Mouse (Mus musculus) midbrain, embryonic 14.5 days (tissue): ENCODE measurements around the gene Camta1. TPM values are rescaled to one million over a fixed set of nuclear protein-coding genes. Genes with fewer than 3 reads are reported as not detected.

Source experiments
- ATAC-seq: fragments of 200-750 bp; cut with Nextera tagmentation; 2 replicates; pipeline ENCODE4 v1.8.0; 2017; ENCODE audit warnings: moderate number of reproducible peaks, moderate library complexity; ENCODE audit not compliant: low FRiP score, low TSS enrichment
- DNase-seq: peaks from one replicate; pipeline ENCODE4 v3.0.0-alpha.2; 2015
- H3K27ac ChIP-seq: fragments of 300-500 bp; sonication (generic); replicated peaks from 2 replicates; pipeline ENCODE4 v1.5.1; 2014; ENCODE audit warnings: mild to moderate bottlenecking, low read depth, low read length, moderate library complexity
- H3K27me3 ChIP-seq: fragments of 300-500 bp; sonication (generic); 2 replicates; pipeline ENCODE4 v1.6.1; 2014; ENCODE audit warnings: low read length, control low read depth, mixed read lengths; ENCODE audit not compliant: control insufficient read depth, insufficient read depth
- H3K36me3 ChIP-seq: fragments of 300-500 bp; sonication (generic); 2 replicates; pipeline ENCODE4 v1.6.1; 2014; ENCODE audit warnings: low read length, control low read depth; ENCODE audit not compliant: control insufficient read depth, insufficient read depth
- H3K4me1 ChIP-seq: fragments of 300-500 bp; sonication (generic); 2 replicates; pipeline ENCODE4 v1.6.1; 2014; ENCODE audit warnings: mild to moderate bottlenecking, antibody characterized with exemption, low read length, control low read depth; ENCODE audit not compliant: control insufficient read depth, insufficient read depth
- H3K4me2 ChIP-seq: fragments of 300-500 bp; sonication (generic); 2 replicates; pipeline ENCODE4 v1.6.1; 2014; ENCODE audit warnings: mild to moderate bottlenecking, low read length, moderate library complexity
- H3K4me3 ChIP-seq: fragments of 300-500 bp; sonication (generic); replicated peaks from 2 replicates; pipeline ENCODE4 v1.5.1; 2014; ENCODE audit warnings: low read depth, low read length
- H3K9ac ChIP-seq: fragments of 300-500 bp; sonication (generic); replicated peaks from 2 replicates; pipeline ENCODE4 v1.6.1; 2014; ENCODE audit warnings: mild to moderate bottlenecking, low read length, moderate library complexity
- H3K9me3 ChIP-seq: fragments of 300-500 bp; sonication (generic); 2 replicates; pipeline ENCODE4 v1.6.1; 2016; ENCODE audit warnings: low read length, control low read depth, mixed read lengths; ENCODE audit not compliant: control insufficient read depth
- WGBS: fragments of 180-500 bp; shearing (Covaris S2); extraction: QIAGEN DNeasy Blood & Tissue Kit; methylation state at CpG from one replicate; pipeline ENCODE4 v1.1.7; 2014; 5-methylcytosine and 5-hydroxymethylcytosine counted together
- polyA plus RNA-seq: library from polyadenylated mRNA; unstranded; fragments of >200 nt; fragmentation: Nextera tagmentation; extraction: Ambion mirVana; gene quantifications from 2 replicates; pipeline ENCODE4 v1.2.1, GENCODE M21; 2014

Camta1 gene
- polyA plus RNA-seq, 1 experiment from 2014 or later = 157 TPM

GRCm38 (mm10) chr4:151083027-151083426, 778.6 kb downstream of the Camta1 start:
- no peak for ATAC-seq
- DNase-seq = no peak
- no peaks in the 10 kb centered on the region for H3K27me3 ChIP-seq
- peaks cover 100% of the 10 kb centered on the region for H3K36me3 ChIP-seq
- H3K9ac ChIP-seq = no peak overlapping the region
- H3K4me2 ChIP-seq = no peak overlapping the region
- H3K4me3 ChIP-seq = no peak overlapping the region
- H3K27ac ChIP-seq = no peak overlapping the region
- WGBS = 77% methylated on average over 5 of the region's 5 CpGs
- no peaks in the 10 kb centered on the region for H3K9me3 ChIP-seq
- H3K4me1 ChIP-seq = no peaks in the 10 kb centered on the region

GRCm38 (mm10) chr4:151081977-151082376, 779.7 kb downstream of the Camta1 start:
- no peak overlapping the region for H3K9ac ChIP-seq
- 94% methylated on average over 13 of the region's 13 CpGs for WGBS
- no peaks in the 10 kb centered on the region for H3K4me1 ChIP-seq
- ATAC-seq = no peak
- H3K27me3 ChIP-seq = no peaks in the 10 kb centered on the region
- no peak for DNase-seq
- H3K27ac ChIP-seq = no peak overlapping the region
- H3K9me3 ChIP-seq = no peaks in the 10 kb centered on the region
- H3K4me3 ChIP-seq = no peak overlapping the region
- H3K4me2 ChIP-seq = no peak overlapping the region
- peaks cover 100% of the 10 kb centered on the region for H3K36me3 ChIP-seq

GRCm38 (mm10) chr4:151081355-151081754, 780.3 kb downstream of the Camta1 start:
- WGBS = 87% methylated on average over 2 of the region's 2 CpGs

DNA sequence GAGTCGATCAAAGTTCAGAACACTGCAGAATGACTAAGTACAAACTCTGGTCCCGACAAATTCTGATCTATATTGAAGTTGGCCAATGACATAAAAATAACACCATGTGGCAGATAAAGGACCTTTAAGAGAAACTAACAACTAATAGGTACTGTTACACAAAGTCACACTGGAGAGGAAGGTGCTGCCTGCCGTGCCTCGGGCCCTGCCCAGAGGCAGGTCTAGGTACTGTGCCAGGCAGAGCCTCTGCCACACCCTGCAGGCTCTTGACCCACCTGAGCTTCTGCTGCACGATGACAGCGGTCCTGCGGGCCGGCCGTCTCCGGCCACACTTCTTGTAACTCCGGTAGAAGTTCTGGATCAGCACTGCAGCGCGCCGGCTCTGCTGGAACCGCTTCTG, 786.9 kb downstream of the Camta1 start:
- no peaks in the 10 kb centered on the region for H3K4me1 ChIP-seq
- no peak overlapping the region for H3K4me2 ChIP-seq
- no peak for ATAC-seq
- peaks cover 99% of the 10 kb centered on the region for H3K36me3 ChIP-seq
- H3K9ac ChIP-seq = no peak overlapping the region
- H3K27ac ChIP-seq = no peak overlapping the region
- no peak overlapping the region for H3K4me3 ChIP-seq
- WGBS = 96% methylated on average over 15 of the region's 15 CpGs
- H3K27me3 ChIP-seq = no peaks in the 10 kb centered on the region
- DNase-seq = no peak
- no peaks in the 10 kb centered on the region for H3K9me3 ChIP-seq

More at GRCm38 (mm10) chr4:151081355-151081754, 780.3 kb downstream of the Camta1 start:
- Histone ChIP-seq H3K36me3 (peaks cover 100% of the 10 kb centered on the region), H3K4me3 (no peak overlapping the region), H3K9me3 (no peaks in the 10 kb centered on the region), H3K4me1 (no peaks in the 10 kb centered on the region), H3K27ac (no peak overlapping the region), H3K9ac (no peak overlapping the region), H3K4me2 (no peak overlapping the region), H3K27me3 (no peaks in the 10 kb centered on the region)
- ATAC-seq (no peak), DNase-seq (no peak)

- no peaks in the 10 kb centered on the region for H3K4me1 ChIP-seq
- H3K27me3 ChIP-seq = no peaks in the 10 kb centered on the region
- DNase-seq (peak; percentile 90), ATAC-seq (no peak; the same call in 1 of the 2 replicates)
- H3K9ac ChIP-seq = no peak overlapping the region
- WGBS = 57% methylated on average over 13 of the region's 13 CpGs
- no peak overlapping the region for H3K4me3 ChIP-seq
- no peak overlapping the region for H3K4me2 ChIP-seq
- peaks cover 99% of the 10 kb centered on the region for H3K36me3 ChIP-seq
- no peak overlapping the region; the same call in 1 of the 2 replicates for H3K27ac ChIP-seq
- no peaks in the 10 kb centered on the region for H3K9me3 ChIP-seq
Observed at GRCm38 (mm10) chr4:151073108-151073744, 788.5 kb downstream of the Camta1 start.

- H3K4me3 ChIP-seq = no peak overlapping the region
- H3K9me3 ChIP-seq = no peaks in the 10 kb centered on the region
- WGBS = 94% methylated on average over 7 of the region's 7 CpGs
- ATAC-seq (no peak), DNase-seq (no peak)
- H3K4me2 ChIP-seq = no peak overlapping the region
- H3K27ac ChIP-seq = no peak overlapping the region
- peaks cover 96% of the 10 kb centered on the region for H3K36me3 ChIP-seq
- no peaks in the 10 kb centered on the region for H3K27me3 ChIP-seq
- no peak overlapping the region for H3K9ac ChIP-seq
- H3K4me1 ChIP-seq = no peaks in the 10 kb centered on the region
Observed at GRCm38 (mm10) chr4:151070962-151071361, 790.7 kb downstream of the Camta1 start.

DNA sequence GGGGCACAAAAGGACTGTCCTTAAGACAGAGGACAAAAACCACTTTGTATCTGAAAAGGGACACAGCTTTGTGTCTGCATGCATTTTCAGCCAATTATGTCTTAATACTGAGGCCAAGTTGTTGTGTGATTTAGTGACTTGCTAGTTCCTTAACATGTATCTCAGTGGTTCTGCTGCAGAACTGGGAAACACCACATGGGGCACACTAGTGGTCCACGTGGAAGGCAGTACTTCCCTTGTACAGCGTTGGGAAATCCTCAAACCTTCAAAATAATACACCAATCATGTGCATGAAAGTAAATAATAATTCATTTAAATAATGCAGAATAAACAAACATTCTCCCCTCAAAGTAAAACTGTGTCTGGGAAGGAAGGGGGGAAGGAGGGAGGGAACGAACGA, 792.9 kb downstream of the Camta1 start:
- 85% methylated on average over 4 of the region's 4 CpGs for WGBS
- H3K36me3 ChIP-seq = peaks cover 94% of the 10 kb centered on the region
- no peak for ATAC-seq

DNA sequence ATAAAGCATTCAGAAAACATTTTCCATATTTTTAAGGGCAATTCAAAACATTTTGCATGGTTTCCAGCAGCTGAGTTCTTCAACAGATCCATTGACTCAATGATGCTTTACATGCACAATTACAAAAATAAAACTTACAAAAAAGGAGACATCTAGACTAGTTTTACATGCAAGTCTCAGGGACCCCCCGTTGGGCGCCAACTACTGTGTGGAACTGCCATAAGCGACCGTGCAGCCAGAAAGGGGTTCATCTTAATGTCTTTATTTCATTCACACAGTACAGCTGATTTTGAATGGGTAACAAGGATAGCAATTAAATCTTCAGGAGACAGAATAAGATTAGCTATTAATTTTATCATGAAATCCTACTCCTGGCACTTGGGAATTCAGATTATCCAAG, 802.1 kb downstream of the Camta1 start:
- DNase-seq = no peak
- Histone ChIP-seq H3K4me3 (no peak overlapping the region), H3K9ac (no peak overlapping the region), H3K27me3 (no peaks in the 10 kb centered on the region), H3K9me3 (no peaks in the 10 kb centered on the region), H3K4me2 (no peak overlapping the region), H3K27ac (no peak overlapping the region), H3K36me3 (peaks cover 42% of the 10 kb centered on the region), H3K4me1 (peaks cover 13% of the 10 kb centered on the region)
- WGBS = 94% methylated on average over 4 of the region's 4 CpGs
- ATAC-seq = no peak

More for the DNA sequence above, 792.9 kb downstream of the Camta1 start:
- DNase-seq = no peak
- Histone ChIP-seq H3K4me1 (no peaks in the 10 kb centered on the region), H3K9me3 (no peaks in the 10 kb centered on the region), H3K27ac (no peak overlapping the region), H3K9ac (no peak overlapping the region), H3K4me2 (no peak overlapping the region), H3K4me3 (no peak overlapping the region), H3K27me3 (no peaks in the 10 kb centered on the region)

- WGBS = 78% methylated on average over 4 of the region's 4 CpGs
- H3K27ac ChIP-seq = peak overlapping the region; percentile 93
Observed at GRCm38 (mm10) chr4:151058634-151059033, 803.0 kb downstream of the Camta1 start.

More at GRCm38 (mm10) chr4:151058634-151059033, 803.0 kb downstream of the Camta1 start:
- Histone ChIP-seq H3K36me3 (peaks cover 39% of the 10 kb centered on the region), H3K4me1 (peaks cover 13% of the 10 kb centered on the region), H3K4me3 (peak overlapping the region; percentile 87), H3K9ac (peak overlapping the region; percentile 38; the same call in 1 of the 2 replicates), H3K4me2 (peak overlapping the region; percentile 52), H3K9me3 (no peaks in the 10 kb centered on the region), H3K27me3 (no peaks in the 10 kb centered on the region)
- no peak for DNase-seq
- ATAC-seq = no peak
